In genomic region chr1:36080974-36081373, GRCm38 (mm10) we compare ENCODE assay signal across 24 mouse cellular contexts.
"Had no signal": no experiment of that assay in that cellular context is flagged by ENCODE, and none has a peak within 500 bp of the region (broad histone marks: within the 10 kb centered on the region; RNA-seq: fewer than 3 reads in every experiment).

No protein-coding gene starts in this region.

- H3K9me3 ChIP-seq: limb, embryonic 12.5 days; liver, embryonic 12.5 days; liver, embryonic 15.5 days; lung, embryonic 15.5 days; megakaryocyte, embryonic 14.5 days; midbrain, embryonic 13.5 days had no signal

- ATAC-seq: intestine, embryonic 16.5 days; liver, embryonic 12.5 days; midbrain, embryonic 13.5 days; midbrain, embryonic 16.5 days had no signal

- H3K4me3 ChIP-seq: left cerebral cortex, adult 2 months; limb, embryonic 12.5 days; liver, embryonic 12.5 days; liver, embryonic 15.5 days; lung, embryonic 15.5 days; megakaryocyte, embryonic 14.5 days; midbrain, embryonic 10.5 days; midbrain, embryonic 13.5 days; myocyte had no signal

- H3K4me2 ChIP-seq: limb, embryonic 12.5 days; liver, embryonic 12.5 days; liver, embryonic 15.5 days; lung, embryonic 15.5 days; midbrain, embryonic 13.5 days had no signal

- H3K9ac ChIP-seq: limb, embryonic 12.5 days; liver, embryonic 12.5 days; liver, embryonic 15.5 days; lung, embryonic 15.5 days; midbrain, embryonic 13.5 days had no signal

- H3K27ac ChIP-seq: left cerebral cortex, adult 2 months; limb, embryonic 12.5 days; liver, embryonic 12.5 days; lung, embryonic 15.5 days; midbrain, embryonic 10.5 days; midbrain, embryonic 13.5 days; stomach, postnatal 0 days had no signal

- H3K27me3 ChIP-seq: limb, embryonic 12.5 days; liver, embryonic 12.5 days; liver, embryonic 15.5 days; lung, embryonic 15.5 days; midbrain, embryonic 13.5 days had no signal

- DNase-seq: kidney, adult 18-20 months; layer of hippocampus, postnatal 36 days; liver; lung, adult 18-20 months; lung, postnatal 10 days; lung, postnatal 36 days; right cerebral cortex, adult 18-20 months; right cerebral cortex, postnatal 14 days; right cerebral cortex, postnatal 4 days; thymus, adult 2 months; thymus, postnatal 14 days; thymus, postnatal 4 days had no signal
